Mouse (Mus musculus): ENCODE measurements around the gene Trim40. TPM values are rescaled to one million over a fixed set of nuclear protein-coding genes. Genes with fewer than 3 reads are reported as not detected.

The Trim40 gene
- total RNA-seq (2021), result not detected

DNA sequence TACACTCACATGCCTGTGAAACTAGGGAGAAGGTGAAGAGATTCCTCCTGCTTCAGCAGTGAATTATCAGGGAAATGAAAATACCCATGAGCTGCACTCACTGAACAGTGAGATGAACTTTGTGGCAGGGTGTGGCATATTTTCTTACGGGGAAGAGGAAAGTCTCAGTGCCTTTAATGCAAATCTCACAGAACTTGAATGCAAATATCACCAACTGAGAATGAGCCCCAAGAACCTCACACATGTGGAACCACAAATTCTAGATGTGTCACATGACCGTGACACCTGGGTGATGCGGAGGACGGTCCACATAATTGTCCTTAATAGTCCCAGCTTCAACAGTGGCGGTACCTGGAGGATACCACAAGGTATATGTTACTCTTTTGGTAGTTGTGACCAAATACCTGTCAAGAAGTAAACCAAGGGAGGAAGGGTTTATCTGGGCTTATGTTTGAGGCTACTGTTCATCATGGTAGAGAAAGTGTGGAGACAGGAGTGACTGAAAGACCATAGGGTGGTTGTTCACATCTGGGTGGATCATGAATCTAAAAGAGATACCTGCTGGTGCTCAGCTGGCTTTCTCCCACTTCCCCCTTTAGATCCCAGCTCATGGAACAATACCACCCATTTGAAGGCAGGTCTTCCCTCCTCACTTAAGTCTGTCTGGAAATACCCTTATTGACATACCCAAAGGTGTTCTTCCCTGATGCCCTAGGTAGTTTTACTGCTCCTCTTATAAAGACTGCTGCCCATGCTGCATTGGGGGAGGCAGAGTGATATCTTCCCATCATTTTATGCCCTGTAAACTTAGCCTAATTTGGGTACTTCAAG lies at the start of gene Trim40:
Gene Trim40 (minus strand): TSS at position 51 of the 831 bp plus-strand sequence.
- intact Hi-C loops (cut with DNase I), result loop anchor here (5.0 kb wide), 1 partner anchor 312 kb away; the partner anchor contains the start of gene Olfr94
- DNase-seq, result no peak

DNA sequence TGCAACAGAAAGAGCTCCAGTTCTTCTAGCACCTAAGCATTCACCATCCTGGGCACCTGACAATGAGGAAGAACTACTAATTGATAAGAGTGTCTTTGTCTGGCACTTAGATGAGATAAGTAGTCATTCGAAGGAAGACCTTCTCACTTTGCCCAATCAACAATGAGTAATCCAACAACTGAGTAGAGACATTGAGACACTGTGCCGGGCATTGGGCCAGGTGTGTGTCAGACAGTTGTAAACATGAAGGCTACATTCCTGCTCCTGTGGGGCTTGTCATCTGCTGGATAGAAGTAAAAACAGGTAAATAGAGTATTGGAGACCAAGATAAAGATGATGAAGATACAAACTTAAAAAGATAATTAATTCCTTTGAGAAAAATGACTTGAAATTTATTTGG lies 48.1 kb upstream of the Trim40 start:
- intact Hi-C loops (cut with DNase I), result no loop called here
- no peak for DNase-seq

DNA sequence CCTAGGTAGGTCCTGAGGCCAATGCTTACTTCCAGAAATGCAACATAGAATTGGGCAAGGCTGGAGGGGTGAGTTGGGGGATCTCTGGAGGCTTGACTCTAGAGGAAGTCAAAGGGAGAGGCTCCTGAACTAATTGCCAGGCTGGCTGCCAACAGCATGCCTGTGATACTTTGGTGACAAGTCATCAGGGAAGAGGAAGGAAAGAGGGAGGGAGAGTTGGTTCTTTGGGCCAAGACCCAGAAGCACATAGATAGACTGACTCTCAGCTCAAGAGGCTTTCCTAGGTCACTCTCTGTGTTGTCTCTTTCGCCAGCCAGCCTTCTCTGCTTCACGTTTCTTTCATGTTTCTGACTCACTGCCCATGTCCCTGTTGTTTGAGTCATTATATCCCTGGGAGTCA lies 41.9 kb upstream of the Trim40 start:
- intact Hi-C loops (cut with DNase I), result no loop called here
- no peak for DNase-seq

DNA sequence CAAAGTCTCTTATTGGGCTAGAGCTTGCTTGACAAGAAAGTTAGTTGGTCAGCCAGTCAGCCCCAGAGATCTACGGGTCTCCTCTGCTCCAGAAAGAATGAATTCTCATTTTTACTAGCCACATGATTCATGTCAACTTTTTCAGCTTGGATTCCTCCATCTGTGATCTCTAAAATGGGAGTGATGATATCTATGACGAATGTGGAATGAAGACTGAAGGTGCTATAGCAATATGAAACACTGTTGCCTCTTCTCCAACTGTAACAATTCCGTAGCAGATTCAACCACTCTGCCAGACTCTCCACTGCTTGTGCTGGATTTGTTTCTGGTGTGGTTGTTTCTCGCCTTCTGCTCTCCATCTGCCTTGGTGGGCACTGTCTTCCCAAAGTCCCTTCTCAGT lies 41.2 kb upstream of the Trim40 start:
- intact Hi-C loops (cut with DNase I), result no loop called here
- DNase-seq, result no peak

DNA sequence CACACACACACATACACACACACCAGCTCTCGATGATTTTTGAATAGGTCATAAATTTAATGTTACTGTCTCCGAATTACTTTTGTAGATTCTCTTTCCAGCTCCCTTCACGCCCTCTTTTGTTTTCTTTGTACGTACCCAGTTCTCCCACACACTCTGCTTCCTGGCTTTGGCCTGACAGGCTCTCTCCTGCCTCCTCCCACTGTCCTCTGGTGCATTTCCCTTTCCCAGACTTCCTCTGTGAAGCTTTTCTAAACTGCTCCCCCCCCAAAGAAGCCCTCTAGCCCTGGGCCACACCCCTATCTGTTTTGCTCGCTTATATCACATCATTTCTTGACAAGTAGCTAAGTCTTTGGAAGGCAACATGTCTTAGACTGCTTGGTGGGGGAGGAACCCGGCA lies 40.3 kb upstream of the Trim40 start:
- intact Hi-C loops (cut with DNase I), result no loop called here
- DNase-seq, result no peak

DNA sequence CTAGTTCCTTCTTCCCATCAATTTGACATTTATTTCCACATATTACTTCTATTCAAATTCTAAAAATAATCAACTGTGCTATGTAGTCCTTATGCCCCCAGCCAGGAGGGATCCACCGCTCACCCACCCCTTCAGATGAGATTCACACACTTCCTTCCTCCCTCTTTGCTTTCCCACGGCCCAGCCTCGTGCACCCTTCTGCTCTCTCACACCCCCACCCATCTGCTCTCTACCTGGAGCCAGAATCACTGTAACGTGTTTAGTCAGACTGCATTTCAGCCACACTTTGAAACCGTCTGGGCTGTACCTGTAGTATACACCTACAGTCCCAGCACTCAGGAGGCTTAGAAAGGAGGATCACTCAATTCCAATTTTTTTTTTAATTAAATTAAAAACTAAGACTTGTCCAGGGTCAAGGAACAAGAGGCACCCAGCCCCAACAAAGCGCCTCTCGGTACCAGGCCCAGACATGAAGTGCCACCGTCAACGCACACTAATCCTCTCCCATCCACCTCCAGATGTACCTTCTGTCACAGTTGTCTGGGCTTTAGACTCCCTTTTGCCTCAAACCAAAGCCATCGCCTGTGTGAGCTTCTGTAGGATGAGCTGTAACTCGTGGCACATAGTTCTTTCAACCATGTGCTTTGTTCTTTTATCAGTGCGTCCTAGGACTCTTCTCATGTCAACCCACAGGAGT lies 39.5 kb upstream of the Trim40 start:
- intact Hi-C loops (cut with DNase I), result no loop called here
- DNase-seq, result no peak

DNA sequence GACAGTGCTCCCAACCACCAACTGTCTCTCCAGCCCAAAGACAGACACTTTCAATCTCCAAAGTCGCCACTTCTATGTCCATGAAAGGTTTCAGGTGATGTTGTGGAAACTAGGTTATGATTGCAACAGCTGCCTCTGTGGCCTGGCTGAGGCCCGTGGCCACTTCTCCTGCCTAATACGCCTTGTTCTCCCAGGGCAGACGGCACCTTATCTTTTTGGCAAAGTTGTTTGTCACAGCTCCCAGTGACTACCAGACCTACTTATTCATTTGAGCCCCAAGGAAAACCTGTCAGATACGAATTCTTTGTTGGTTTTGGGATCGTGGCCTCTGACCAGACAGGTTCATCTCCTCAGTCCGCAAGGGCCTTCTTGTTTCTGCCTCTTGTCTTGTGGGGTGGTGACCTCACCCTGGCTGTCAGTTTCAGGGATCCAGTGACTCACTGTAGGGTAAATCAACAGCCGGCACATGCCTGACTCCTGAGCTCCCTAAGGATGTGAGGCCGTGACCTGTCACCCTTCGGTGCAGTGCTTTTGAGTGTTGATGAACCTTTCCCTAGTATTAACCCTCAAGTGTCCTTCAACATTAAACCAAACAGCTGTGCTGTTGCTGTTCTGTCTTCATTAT lies 37.7 kb upstream of the Trim40 start:
- intact Hi-C loops (cut with DNase I), result no loop called here
- DNase-seq, result no peak

DNA sequence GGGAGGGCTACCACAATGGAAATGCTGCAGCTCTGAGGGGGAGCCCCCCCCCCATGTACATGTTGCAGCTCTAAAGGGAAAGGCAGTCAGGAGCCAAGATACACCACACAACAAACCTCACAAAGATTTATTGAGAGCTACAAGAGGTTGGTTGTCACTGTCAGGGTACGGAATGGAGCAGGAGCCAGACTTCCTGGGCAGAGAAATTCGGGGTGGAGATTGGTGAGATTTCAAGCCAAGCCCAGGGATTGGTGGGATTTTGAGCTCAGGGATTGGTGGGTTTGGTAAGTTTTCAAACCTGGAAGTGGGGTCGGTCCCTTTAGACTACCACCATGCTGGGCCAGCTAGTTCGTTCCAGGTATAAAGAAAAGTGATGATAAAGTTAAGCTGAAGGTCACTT lies 33.6 kb upstream of the Trim40 start:
- DNase-seq, result no peak
- intact Hi-C loops (cut with DNase I), result no loop called here

DNA sequence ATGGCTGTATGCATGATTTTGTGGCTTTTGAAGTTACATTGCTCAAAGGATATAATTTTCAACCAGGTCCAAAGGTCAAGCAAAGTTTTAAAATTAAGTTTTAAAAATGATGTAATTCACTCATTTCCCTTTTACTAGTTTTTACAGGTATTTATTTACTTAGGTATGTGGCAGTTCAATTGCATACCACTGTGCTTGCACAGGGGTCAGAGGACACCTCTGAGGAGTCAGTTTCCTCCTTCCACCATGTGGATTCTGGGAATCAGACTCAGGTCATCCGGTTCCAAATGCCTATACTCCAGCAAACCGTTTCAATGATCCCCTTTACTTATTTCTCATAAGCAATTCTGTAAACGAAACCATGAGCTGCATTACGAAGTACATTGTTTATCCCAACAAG lies 32.8 kb upstream of the Trim40 start:
- DNase-seq, result no peak
- intact Hi-C loops (cut with DNase I), result no loop called here

DNA sequence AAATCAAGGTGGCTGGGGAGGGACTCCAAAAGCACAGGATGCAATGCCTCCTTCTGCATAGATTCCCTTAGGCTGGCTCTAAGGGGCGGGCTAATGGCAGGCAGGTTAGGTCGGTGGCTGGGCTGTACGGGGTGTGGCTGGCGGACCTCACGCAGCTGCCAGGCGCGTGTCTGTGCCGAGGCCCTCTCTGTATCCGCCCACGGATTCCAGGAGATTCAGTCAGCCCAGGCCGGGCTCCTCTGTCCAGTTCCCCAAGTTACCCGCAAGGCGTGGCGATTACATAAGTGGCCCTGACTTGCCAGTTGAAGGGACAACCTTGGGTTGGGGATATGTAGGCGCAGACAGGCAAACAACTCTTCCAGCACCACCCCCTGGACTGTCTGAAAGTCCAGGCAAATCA lies 30.3 kb upstream of the Trim40 start:
- intact Hi-C loops (cut with DNase I), result no loop called here
- DNase-seq, result no peak

DNA sequence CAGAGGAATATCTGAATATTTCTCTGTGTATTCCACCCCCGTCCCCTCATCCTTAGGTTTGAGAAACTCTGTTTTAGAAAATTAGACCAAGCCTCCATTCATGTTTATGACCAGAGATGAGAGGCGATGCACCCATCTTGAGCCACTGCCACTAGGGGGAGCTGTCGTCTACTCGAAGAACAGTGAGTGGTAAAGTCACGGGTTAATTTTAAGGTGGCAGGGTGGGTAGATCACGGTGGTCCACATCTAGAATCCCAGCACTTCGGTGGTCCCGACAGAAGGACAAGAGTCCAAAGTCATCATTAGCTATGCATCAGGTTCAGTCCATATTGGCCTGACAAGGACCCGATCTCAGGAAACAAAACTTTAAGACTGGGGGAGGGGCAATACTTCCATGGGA lies 25.2 kb upstream of the Trim40 start:
- intact Hi-C loops (cut with DNase I), result no loop called here
- DNase-seq, result peak; percentile 70

DNA sequence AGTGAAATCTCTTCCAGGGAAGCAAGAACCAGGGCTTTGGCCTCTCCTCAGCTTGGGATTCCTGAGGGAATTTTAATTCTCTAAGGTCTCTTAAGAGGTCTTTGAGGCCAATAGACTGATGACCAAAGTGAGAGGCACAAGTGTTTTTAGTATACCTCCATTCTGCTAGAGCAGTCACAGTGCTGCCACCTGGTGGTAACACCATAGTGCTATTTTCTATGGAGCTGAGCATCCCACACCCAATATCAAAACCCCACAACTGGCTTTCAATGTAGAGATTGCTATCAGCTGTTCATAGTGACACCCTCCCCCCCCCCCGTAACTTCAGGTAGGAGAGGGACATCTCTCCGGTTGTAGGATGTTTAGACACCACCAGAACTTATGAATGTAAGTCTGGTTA lies 24.2 kb upstream of the Trim40 start:
- DNase-seq, result peak; percentile 79
- intact Hi-C loops (cut with DNase I), result no loop called here

DNA sequence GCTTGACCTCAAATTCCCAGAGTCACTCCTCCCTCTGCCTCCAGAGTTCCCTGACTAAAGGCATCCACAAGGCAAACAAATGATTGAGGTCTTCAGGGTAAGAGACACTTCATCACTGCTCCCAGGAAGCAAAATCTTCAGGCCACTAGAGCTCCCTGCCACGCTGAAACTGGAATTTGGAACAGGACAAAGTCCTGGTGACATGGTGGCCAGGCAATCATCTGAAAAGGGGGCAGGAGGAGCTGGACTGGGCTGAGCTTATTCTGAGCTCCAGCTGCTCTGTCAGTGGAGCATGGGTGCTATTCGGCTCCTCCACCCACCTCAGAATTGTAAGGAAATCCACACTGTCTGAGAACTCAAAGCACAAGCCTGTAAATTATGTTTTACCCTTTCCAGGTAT lies 22.1 kb upstream of the Trim40 start:
- intact Hi-C loops (cut with DNase I), result no loop called here
- DNase-seq, result no peak

DNA sequence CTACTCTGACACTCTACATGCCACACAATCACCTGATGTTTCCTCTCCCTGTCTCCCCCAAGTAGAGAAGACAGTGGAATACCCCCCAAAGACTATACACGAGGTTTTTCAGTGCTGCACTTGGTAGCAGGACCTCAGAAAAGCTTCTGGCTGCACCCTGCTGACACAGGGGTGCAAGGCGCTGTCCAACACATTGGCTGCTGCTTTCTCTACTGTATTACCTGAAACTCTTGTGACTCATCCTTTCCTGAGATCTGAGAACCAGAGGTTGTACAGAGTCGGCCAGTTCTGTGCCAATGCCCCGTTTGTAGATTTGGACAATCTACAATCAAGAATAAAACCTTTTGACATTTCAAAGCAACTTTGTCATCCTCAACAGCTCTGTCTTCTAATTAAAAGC lies 19.9 kb upstream of the Trim40 start:
- intact Hi-C loops (cut with DNase I), result no loop called here
- no peak for DNase-seq

DNA sequence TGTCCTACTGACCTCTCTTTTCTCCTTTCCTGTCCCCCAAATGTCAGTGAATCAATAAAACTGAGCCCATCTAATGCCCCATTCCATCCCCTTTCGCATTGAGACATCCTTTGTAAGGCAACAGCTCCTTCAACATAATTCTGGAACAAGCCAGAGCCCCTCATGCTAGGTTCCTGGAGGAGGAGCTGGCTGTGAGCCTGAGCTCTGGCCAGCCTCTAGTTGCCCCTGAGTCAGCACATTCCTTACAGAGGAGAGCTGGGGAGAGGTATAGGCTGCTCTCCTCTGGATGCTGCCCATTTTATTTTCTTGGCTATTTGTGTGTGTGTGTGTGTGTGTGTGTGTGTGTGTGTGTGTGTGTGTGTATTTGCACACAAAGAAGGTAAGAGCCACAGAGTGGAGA lies 18.3 kb upstream of the Trim40 start:
- DNase-seq, result no peak
- intact Hi-C loops (cut with DNase I), result no loop called here

DNA sequence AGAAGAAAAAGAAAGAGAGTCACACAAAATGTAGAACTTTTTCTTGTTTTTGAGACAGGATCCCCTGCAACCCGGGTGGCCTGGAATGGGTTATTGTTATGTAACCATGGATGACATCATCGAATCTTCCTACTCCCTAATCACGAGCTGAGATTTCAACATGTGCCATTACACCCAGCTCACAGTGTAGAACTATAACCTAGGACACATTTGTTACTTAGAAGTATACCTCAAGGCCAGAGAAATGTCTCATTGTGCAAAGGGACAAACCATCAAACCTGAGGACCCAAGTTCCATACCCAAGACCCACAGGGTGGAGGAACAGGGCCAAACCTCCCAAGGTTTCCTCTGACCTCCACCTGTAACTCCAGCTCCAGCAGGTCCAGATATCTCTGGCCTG lies 13.7 kb upstream of the Trim40 start:
- no peak for DNase-seq
- intact Hi-C loops (cut with DNase I), result no loop called here

DNA sequence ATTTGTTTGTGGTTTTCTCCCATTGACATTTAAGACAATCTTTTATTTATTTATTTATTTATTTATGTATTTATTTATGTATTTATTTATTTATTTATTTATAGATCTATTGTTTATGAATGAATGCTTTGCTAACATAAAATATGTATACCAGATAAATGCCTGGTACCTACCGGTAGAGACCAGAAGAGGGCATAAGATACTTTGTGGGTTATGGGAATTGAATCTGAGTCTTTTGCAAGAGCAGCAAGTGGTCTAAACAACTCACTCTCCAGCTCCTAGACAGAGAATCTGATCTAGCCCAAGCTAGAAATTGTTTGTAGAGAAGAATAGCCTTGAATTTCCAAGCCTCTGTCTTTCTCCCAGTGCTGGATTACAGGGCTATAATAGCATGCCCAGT lies 10.8 kb upstream of the Trim40 start:
- no peak for DNase-seq
- intact Hi-C loops (cut with DNase I), result no loop called here

DNA sequence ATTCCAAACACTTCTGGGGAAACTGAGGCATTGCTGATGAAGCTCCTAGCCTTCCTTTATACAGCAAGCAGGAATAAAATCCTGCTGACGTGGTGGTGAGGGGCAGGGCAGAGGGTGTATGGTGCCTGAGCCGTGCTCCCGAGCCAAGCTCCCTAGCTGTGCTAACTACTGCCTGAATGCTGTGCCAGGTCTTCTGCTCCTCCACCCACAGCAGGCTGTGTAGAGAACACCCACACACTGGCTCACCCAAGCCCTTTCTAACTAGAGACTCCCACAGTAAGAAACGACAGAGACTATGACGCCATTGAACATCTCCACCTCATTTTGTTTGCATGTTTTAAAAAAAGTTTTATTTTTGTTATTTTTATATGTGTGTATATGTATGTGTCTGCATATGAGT lies 10.1 kb upstream of the Trim40 start:
- intact Hi-C loops (cut with DNase I), result no loop called here
- no peak for DNase-seq

DNA sequence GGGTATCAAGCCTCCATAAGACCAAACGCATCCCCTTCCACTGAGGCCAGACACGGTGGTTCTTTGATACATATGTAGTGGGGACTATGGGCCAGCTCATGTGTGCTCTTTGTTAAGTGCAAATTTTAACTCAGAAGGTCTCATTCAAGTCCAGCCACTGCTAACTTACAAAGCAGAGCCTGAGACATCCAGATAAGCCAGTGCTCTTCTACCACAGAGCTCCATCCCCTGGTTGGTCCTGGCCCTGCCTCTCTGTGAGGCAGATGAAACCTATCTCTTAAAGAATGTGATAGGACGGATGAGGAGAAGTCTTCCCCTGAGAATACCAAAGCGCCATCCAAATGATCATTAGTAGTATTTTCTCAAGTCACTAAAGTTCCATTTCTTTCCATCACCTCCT lies 9.5 kb upstream of the Trim40 start:
- intact Hi-C loops (cut with DNase I), result no loop called here
- DNase-seq, result no peak

DNA sequence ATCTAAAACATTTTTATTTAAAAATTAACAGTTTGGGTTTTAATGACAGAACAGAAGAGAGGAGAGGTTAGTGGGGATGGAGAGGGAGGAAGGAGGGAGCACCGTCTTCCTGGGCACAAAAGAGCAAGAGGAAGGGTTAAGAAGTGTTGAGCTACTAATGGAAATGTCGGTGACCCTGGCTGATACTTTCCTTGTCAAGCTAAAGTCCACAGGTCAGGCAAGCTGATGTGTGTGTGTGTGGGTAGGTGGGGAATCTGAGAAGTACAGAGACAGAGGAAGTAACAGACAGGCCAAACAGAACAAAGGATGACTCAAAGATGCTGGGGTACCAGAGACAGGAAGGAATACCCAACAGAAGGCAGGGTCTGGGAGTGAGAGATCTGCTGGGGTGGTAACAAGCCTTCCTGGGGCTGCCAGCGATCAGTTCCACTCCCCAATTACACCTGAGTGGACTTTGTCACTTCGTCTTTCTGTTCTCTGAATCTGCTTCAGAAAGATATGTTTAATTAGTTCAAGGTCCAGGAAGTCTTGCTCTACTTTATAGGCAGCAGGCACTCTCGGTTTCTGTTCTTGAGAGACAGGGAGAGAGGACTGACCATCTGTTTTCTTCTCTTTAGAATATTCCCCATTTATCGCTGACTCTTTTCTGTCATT lies 7.8 kb upstream of the Trim40 start, which contains the start of gene Trim31:
Gene Trim31 (plus strand): TSS at position 567 of the 654 bp plus-strand sequence.
- DNase-seq, result no peak
- intact Hi-C loops (cut with DNase I), result no loop called here

DNA sequence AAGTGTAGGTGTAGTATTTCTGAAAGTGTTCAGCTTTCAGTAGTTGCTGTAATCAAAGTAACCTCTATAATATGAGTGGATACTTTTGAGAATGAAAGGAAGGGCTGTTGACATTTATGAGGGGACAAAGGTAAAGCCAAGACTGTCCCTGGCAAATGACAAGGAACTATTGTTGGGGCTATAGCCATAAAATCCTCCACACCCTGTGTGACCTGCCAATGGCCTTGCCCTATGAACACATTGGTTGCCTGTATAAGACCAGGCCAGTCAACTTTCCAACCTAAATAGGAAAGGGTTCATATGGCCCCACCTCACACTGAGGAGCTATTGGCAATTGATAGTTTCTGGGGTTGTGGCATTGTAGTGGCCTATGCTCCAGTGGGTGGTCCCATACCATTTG lies 7.1 kb upstream of the Trim40 start:
- no peak for DNase-seq
- intact Hi-C loops (cut with DNase I), result no loop called here
